Mouse (Mus musculus) layer of hippocampus, adult 9-11 months (tissue): ENCODE results near the gene Eef2k.

ENCODE experiments used
- DNase-seq: peaks from one replicate; pipeline ENCODE4 v3.0.0; 2022

Gene Eef2k

GRCm38 (mm10) chr7:120848831-120849512 is 6.3 kb downstream of the Eef2k start:
- no peak for DNase-seq

DNA sequence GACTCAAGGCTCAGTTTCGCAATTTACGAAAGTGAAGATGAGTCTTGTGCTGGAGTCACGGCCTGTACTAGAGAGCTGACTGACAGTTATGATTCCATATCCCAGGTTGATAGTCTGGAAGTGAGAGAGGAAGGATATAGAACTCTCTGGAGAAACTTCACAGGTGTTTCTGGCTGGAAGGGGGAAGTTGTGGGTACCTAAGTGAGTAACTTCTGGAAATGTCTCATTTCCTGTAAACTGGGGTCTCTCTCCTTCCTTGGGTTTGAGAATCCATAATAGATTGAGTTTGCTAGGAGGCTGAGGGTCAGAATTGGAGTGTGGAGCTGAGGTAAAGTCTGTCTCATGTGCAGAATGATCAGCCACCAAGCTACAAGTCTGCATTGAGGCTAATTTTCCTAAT is 7.5 kb downstream of the Eef2k start:
- no peak for DNase-seq

GRCm38 (mm10) chr7:120859854-120860253 is 17.2 kb downstream of the Eef2k start:
- DNase-seq: no peak

- no peak for DNase-seq
These were observed 18.3 kb downstream of the Eef2k start for GRCm38 (mm10) chr7:120860799-120861487.

DNA sequence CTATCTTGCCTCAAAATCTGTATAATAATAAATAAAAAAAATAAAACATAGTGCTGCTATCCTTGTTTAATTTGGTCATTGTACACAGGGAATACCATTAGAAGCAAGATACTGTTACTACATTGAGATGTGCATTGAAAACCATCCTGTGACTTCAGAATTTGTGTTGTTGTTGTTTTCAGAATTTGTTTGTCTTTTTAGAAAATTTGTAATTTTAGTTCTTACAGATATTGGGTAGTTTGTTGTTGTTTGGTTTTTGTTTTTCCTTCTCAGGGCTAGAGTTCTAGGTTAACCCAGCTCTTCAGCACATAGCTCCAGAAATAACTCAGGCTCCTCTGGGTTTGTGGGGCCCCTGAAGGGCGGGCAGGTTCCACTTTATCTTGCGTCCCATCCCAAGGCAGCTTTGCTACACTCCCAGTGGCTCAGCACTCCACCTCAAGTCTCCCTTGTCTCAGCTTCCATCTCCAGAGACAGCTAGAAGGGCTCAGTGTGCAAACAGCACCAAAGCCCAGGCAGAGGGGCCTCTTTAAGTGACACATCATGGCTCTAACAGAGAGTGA is 18.9 kb downstream of the Eef2k start:
- DNase-seq: no peak

GRCm38 (mm10) chr7:120862196-120862595 is 19.6 kb downstream of the Eef2k start:
- DNase-seq: no peak

DNA sequence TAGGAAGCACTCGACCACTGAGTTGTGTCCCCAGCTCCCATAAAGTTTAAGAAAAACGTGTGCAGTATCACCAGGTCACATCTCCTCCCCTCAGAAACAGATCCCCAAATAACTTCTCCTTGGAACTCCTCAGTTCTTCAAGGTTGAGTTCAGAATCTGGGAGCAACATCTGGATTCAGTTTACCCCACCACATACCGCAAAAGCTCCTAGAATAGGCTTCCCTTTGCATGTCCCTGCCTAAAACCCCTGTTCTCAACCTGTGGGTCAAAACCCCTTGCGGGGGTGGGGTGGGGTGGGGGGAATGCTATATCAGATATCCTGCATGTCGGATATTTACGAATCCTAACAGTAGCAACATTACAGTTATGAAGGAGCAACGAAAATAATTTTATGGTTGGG is 20.0 kb downstream of the Eef2k start:
- DNase-seq: no peak

DNA sequence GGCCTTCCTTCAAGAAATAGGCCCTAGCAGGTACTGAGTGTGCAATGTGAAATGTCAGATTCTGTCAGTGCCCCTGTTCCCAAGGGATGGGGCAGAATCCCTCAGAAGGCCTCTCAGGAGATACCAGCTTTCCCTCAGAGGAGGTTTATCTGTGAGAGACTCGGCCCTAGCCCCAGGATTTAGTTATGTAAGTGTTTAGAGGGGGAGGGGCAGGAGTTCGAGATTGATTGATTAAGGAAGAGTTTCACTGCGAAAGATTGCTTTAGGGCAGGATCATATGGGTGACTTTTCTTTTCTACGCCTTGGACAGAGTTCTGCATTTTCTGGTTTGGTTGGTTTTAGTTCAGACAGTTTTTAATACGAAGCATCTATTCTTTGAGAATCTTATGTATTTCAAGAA is 20.8 kb downstream of the Eef2k start:
- DNase-seq: no peak

DNA sequence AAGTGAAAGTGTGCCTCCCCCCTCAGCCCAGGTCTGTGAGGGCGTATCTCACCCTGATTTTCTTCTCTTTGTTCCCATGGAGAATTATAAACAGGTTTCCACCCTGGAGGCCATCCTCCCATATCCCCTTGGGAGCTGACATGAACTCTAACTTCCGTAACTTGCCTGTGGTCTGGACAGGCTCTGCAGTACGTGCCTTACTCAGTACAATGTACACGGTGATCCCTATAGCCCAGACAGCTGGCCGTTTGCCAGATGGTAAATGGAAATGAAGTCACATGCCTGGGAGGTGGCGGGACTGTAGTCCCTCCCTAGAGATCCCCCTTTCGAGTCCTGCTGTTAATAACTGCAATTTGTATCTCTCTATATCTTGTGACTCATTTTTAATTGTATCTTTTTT is 22.5 kb downstream of the Eef2k start:
- no peak for DNase-seq

GRCm38 (mm10) chr7:120865832-120866231 is 23.2 kb downstream of the Eef2k start:
- DNase-seq: no peak

- DNase-seq: no peak
These were observed 24.1 kb downstream of the Eef2k start for GRCm38 (mm10) chr7:120866684-120867083.

- DNase-seq: no peak
These were observed 25.1 kb downstream of the Eef2k start for GRCm38 (mm10) chr7:120867720-120868119.

DNA sequence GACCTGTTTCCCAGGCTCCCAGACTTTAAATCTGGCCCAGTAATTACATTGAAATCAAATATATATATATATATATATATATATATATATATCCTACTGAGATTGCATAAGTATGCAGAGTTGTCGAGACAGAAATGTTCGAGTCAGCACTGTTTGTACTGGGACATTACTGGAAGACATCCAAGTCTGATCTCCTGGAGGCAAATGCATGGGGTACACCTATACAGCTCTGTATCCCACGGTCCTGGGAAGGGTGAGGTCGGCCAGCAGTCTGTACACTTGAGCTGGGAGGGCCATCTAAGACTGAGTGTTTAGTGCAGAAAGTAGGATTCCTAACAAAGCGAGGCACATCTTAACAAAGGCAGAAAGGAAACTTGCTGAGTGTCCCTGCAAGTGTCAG is 27.3 kb downstream of the Eef2k start:
- DNase-seq: no peak

DNA sequence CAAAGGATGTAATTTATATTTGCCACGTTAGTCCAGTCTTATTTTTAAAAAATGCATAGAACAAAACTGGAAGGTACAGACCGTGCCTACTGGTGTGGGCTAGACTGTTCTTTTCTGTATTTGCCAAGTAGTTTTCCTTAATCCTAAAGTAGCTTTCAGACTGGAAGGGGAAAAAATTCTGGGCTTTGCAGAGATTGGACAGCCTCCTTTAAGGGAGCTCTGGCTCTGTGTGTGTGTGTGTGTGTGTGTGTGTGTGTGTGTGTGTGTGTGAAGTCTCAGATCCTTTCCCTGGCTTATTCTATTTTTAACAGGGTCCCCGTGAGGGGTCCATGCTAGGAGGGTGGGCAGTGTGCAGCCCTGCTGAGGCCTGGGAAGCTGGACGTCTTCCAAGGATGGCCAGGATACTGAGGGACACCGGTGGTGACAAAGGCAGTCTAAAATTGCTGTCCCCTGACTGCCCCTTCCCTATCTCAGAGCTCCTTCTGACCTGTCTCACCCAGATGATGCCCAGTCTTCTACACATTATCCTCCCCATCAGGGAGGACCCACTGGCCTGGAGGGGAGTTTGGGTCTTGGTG is 27.9 kb downstream of the Eef2k start:
- DNase-seq: no peak

DNA sequence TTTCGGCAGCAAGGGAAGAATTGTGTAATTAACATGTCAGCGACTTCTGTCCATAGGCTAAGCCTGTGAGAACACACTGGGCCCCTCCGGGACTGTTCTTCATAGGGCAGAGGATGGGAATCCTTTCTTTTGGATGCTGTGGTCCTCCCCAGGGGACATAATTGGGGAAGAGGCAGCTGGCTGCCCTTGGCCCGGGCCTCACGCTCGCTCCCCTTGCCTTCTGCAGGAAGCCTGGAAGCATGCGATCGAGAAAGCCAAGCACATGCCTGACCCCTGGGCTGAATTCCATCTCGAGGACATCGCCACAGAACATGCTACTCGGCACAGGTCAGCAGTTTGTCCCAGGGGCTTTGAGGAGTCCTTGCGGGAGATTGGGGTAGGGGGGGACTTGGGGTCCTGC is 30.5 kb downstream of the Eef2k start:
- no peak for DNase-seq

- no peak for DNase-seq
These were observed 31.4 kb downstream of the Eef2k start for GRCm38 (mm10) chr7:120874021-120874420.

DNA sequence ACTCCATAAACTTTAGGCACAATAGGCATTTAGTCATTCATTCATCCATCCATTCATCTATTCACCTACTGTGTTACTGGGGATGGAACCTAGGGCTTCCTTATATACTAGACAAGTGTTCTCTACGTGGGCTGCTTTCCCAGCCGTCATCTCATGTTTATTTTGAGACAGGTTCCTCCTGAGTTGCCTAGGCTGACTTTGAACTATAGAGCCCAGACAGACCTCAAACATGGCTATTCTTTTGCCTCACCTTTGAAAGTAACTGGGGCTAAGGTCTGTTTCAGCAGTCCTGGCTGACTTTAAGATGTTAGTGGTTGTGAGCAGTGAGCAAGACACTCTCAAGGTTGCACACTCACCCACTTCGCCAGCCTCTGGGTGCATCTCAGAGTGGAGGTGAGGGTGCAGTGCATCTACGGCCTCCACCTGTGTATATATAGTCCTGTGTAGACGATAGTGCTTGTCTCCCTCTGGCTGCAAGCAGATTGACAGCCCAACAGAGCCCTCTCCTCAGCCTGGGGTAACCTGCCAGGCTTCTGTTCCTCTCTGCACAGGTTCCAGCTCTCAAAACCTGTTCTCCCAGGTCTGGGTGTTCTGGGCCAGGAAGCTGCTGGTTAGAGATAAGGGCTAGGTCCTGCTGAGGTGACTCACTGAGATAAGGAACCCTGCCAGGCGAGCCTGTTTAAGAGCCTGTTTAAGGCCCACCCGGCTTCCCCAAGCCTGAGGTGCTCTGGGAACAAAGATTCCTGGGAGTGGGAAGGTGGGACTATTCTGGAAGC is 32.3 kb downstream of the Eef2k start:
- DNase-seq: no peak

GRCm38 (mm10) chr7:120875540-120876388 is 33.1 kb downstream of the Eef2k start:
- no peak for DNase-seq

DNA sequence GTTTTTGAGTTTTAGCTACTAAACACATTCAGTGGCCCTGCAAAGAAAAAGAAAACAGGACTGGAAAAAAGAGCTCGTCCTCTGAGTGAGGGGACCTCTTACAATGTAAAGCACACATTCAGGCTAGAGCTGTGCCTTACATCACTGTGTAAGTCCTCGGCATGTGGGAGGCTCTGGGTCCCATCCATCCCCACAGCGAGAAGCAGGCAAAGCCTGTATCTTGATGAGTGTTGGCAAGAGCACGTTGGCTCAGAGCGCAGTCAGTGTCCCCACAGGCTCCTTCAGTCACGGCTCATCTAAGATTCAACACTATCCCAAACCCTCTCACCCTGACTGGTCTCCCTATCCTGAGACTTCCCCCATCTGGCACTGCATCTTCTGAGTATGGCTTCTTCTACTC is 35.6 kb downstream of the Eef2k start:
- no peak for DNase-seq

- DNase-seq: no peak
These were observed 37.3 kb downstream of the Eef2k start for GRCm38 (mm10) chr7:120879972-120880371.

DNA sequence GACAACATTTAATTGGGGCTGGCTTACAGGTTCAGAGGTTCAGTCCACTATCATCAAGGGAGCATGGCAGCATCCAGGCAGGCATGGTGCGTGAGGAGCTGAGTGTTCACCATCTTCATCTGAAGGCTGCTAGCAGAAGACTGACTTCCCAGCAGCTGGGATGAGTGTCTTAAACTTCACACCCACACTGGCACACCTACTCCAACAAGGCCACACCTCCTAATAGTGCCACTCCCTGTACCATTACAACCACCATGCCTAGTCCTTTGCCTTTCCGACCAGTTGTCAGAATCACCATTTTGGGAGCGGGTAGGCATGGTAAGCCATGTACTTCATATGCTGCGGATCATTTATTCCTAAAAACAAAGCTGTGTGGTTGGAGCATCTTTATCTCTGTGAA is 38.1 kb downstream of the Eef2k start:
- DNase-seq: no peak

GRCm38 (mm10) chr7:120881451-120881850 is 38.8 kb downstream of the Eef2k start:
- DNase-seq: no peak
